Mouse (Mus musculus) ES-Bruce4 (cell line): ENCODE data around the gene Lef1.

Experiments used
- CTCF ChIP-seq: IDR thresholded peaks from one replicate; pipeline ENCODE4 v1.8.1; 2011; ENCODE audit warnings: low read depth, low read length
- POLR2A ChIP-seq: IDR thresholded peaks from one replicate; pipeline ENCODE4 v1.8.1; 2011; ENCODE audit warnings: low read length; ENCODE audit not compliant: insufficient read depth

- TF ChIP-seq POLR2A (no peak), CTCF (no peak)
These were observed 25.2 kb downstream of the Lef1 start for GRCm38 (mm10) chr3:131135434-131135833.
